Mouse (Mus musculus): Measurements from ENCODE around the gene Gm10644.
A peak's percentile ranks its signal among the peaks of the same experiment; 100 is the strongest.

Gene Gm10644

GRCm38 (mm10) chr8:83897211-83897610 is 57.8 kb downstream of the Gm10644 start:
- no peak for DNase-seq (ENCODE audit: low spot score in 2 of 2)

- DNase-seq (ENCODE audit: low spot score in 2 of 2), result no peak
Measured at GRCm38 (mm10) chr8:83896461-83896860, 58.5 kb downstream of the Gm10644 start.

GRCm38 (mm10) chr8:83895894-83896293 is 59.1 kb downstream of the Gm10644 start:
- no peak for DNase-seq (ENCODE audit: low spot score in 2 of 2)

GRCm38 (mm10) chr8:83893915-83894314 is 61.1 kb downstream of the Gm10644 start:
- peak in 1 of 2 experiments; percentile 65 for DNase-seq (ENCODE audit: low spot score in 2 of 2)

- DNase-seq (ENCODE audit: low spot score in 2 of 2), result no peak
Measured at GRCm38 (mm10) chr8:83892061-83892460, 62.9 kb downstream of the Gm10644 start.

GRCm38 (mm10) chr8:83888409-83888808 is 66.6 kb downstream of the Gm10644 start:
- no peak for DNase-seq (ENCODE audit: low spot score in 2 of 2)

Data from right cerebral cortex, postnatal 36 days (tissue).